Mouse (Mus musculus): ENCODE results near the gene Alg9. TPM values are rescaled to one million over a fixed set of nuclear protein-coding genes. Genes with fewer than 3 reads are reported as not detected.
A peak's percentile ranks its signal among the peaks of the same experiment; 100 is the strongest.

Gene Alg9
- polyA plus RNA-seq, 1 experiment from 2014 or later: 23.1 TPM

DNA sequence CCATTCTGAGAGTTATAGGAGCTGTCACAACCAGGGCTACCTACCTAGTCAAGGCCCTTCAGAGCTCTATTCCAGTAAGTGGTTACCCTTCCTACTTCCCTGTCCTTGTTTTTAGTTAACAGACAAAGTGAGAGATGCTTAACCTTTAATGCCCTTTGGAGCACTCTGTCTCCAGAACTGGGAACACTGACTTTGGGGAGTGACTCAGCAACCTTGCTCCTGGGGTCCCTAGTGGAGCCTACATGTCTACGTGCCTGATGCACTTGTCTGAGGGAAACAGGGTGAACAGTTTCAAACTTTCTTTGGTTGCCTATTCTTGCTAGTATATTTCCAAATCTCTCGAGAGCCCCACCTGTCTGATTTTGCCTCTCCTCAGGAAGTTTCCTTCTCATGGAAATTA lies 32.1 kb upstream of the Alg9 start:
- Histone ChIP-seq H3K4me2 (no peak overlapping the region), H3K27ac (no peak overlapping the region), H3K27me3 (replicated peaks) (peaks cover 20% of the 10 kb centered on the region), H3K4me3 (no peak overlapping the region), H3K4me1 (peaks cover 7% of the 10 kb centered on the region), H3K36me3 (no peaks in the 10 kb centered on the region), H3K9me3 (replicated peaks) (no peaks in the 10 kb centered on the region), H3K9ac (no peak overlapping the region)
- 55% methylated on average over 2 of the region's 2 CpGs for WGBS (ENCODE audit: insufficient replicate concordance)
- ATAC-seq: no peak

DNA sequence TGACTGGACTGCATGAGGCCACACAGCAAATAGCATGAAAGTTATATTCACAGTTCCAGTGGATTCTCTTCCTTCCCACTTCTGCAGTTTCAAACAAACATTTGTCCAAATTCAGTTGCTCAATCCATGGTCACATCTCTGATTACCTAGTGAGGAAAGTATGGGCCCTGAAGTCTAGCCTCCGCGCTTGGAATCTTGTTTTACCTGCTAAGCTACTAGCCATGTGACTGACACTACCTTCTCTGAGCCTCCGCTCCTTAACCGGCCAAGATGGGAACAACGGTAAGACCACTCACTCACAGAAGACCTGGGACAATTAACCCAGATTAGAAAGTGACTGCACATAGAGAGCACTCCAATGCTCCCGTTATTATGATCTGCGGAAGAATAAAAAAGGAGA lies 29.0 kb upstream of the Alg9 start:
- Histone ChIP-seq H3K27ac (no peak overlapping the region), H3K9me3 (replicated peaks) (no peaks in the 10 kb centered on the region), H3K4me3 (peak overlapping the region; percentile 35), H3K27me3 (replicated peaks) (peaks cover 34% of the 10 kb centered on the region), H3K4me1 (no peaks in the 10 kb centered on the region), H3K9ac (no peak overlapping the region), H3K36me3 (no peaks in the 10 kb centered on the region), H3K4me2 (peak overlapping the region; percentile 43)
- 33% methylated on average over 7 of the region's 7 CpGs for WGBS (ENCODE audit: insufficient replicate concordance)
- ATAC-seq: no peak

DNA sequence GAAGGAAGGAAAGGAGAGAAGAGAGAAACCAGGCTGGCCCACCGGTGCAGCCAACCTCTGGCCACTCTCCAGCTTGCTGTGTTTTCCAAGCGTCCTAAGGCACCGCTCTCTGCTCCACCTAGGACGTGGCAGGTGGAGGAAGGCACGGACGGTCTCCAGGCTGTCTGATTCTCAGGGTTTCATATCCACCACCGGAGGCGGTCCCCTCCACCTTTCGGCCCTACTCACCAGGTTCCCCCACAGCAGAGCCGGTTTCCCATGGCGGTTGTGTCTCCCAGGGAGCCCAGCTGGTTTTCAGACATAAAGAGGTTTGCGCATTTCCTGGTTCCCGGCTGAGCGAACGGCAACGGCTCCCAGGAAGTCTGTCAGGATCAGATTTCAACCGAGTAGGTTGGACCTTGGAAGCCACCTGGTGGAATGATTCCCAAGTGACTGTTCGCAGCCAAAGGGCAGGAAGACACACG lies 28.6 kb upstream of the Alg9 start, which contains the start of gene 2310030G06Rik:
Gene 2310030G06Rik, minus strand, starts transcription at position 323 of the 464 bp plus-strand sequence.
- Histone ChIP-seq H3K4me2 (peak within 1 kb of the TSS; percentile 43), H3K4me3 (peak within 1 kb of the TSS; percentile 35), H3K9me3 (replicated peaks) (no peaks in the 10 kb centered on the region), H3K36me3 (no peaks in the 10 kb centered on the region), H3K27ac (no peak within 1 kb of the TSS), H3K4me1 (no peaks in the 10 kb centered on the region), H3K9ac (0 out of 2 replicates have a peak within 1 kb of the TSS, but pooled peaks have one; percentile 23), H3K27me3 (replicated peaks) (peaks cover 39% of the 10 kb centered on the region)
- 8% methylated on average over 19 of the region's 19 CpGs for WGBS (ENCODE audit: insufficient replicate concordance)
- ATAC-seq: no peak; the same call in 1 of the 2 replicates

DNA sequence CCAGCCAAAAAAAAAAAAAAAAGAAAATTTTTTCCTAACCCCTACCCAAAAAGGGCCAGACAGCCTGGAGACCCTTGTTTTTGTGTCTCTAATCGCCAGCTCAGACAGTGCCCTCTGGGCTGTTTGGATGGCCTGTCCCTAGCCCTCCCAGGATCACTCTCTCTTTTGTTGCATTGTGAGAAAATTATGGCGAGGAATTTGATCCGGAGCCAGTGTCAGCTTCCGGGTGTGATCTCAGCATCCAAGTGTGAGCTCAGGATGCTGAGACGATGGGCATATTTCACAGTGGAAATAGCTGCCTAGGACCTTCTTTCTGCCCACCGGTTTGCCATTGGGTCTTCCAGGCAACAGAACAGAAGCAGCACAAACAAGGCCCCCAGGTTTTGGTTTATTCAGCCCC lies 24.1 kb upstream of the Alg9 start:
- Histone ChIP-seq H3K36me3 (no peaks in the 10 kb centered on the region), H3K9me3 (replicated peaks) (no peaks in the 10 kb centered on the region), H3K9ac (no peak overlapping the region), H3K27ac (no peak overlapping the region), H3K4me1 (no peaks in the 10 kb centered on the region), H3K4me2 (no peak overlapping the region), H3K27me3 (replicated peaks) (peaks cover 75% of the 10 kb centered on the region), H3K4me3 (no peak overlapping the region)
- no peak for ATAC-seq
- WGBS (ENCODE audit: insufficient replicate concordance): 65% methylated on average over 6 of the region's 6 CpGs

DNA sequence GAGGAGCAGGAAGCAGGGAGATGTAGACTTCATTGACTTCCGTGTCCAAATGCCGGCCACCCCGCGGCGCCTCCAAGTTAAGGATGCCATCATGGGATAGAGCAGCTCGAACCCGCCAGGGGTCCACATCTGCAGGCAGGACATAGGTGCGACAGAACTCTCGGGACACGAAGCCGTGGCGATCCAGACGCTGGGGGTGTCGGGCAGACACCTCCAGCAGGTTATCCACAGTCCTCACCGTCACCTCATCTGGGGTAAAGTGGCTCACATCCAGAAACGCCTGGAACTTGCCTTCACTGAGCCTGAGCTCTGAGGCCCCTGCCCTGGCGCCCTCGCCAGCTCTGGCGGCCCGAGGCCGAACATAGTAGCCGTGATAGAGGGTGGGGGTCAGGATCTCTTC lies 23.5 kb upstream of the Alg9 start, which contains the start of gene Cryab:
Gene Cryab, plus strand, starts transcription at position 3 of the 400 bp plus-strand sequence.
- no peak for ATAC-seq
- H3K9me3 ChIP-seq (replicated peaks): no peaks in the 10 kb centered on the region
- H3K9ac ChIP-seq: no peak within 1 kb of the TSS
- no peaks in the 10 kb centered on the region for H3K36me3 ChIP-seq
- 55% methylated on average over 22 of the region's 22 CpGs for WGBS (ENCODE audit: insufficient replicate concordance)
- H3K4me2 ChIP-seq: no peak within 1 kb of the TSS
- H3K27ac ChIP-seq: no peak within 1 kb of the TSS
- no peaks in the 10 kb centered on the region for H3K4me1 ChIP-seq
- no peak within 1 kb of the TSS for H3K4me3 ChIP-seq
- peaks cover 70% of the 10 kb centered on the region for H3K27me3 ChIP-seq (replicated peaks)

DNA sequence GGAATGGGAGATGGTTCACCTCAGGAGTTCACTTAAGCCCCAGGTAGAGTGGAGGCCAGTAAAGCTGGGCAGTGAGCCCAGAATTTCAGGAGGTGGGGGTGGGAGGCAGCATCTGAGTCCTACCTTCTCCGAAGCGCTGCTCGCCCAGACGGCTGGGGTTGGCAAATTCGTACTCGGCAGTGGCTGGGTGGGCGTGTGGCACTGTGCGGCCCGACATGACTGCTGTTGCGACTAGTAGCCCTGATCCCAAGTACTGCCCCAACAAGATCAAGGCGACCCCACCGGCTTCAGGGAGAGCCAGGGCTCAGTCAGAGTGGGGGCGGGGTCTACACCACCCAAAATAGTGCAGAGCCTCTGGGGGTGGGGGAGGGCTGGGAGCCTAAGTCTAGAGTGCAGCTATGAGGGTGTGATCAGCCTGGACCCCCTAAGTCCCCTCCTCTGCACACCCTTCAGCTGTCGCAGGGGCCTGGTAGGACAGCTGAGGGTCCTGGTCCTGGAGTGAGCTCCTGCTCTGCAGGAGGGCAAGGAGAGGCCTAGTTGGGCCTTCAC lies 22.7 kb upstream of the Alg9 start, which contains the start of gene Hspb2:
Gene Hspb2, minus strand, starts transcription at position 301 of the 549 bp plus-strand sequence.
- H3K9me3 ChIP-seq (replicated peaks): no peaks in the 10 kb centered on the region
- H3K4me3 ChIP-seq: no peak within 1 kb of the TSS
- peaks cover 62% of the 10 kb centered on the region for H3K27me3 ChIP-seq (replicated peaks)
- 0 out of 2 replicates have a peak, but pooled peaks have one; percentile 35 for ATAC-seq
- WGBS (ENCODE audit: insufficient replicate concordance): 65% methylated on average over 14 of the region's 14 CpGs
- H3K4me1 ChIP-seq: no peaks in the 10 kb centered on the region
- no peak within 1 kb of the TSS for H3K9ac ChIP-seq
- H3K27ac ChIP-seq: no peak within 1 kb of the TSS
- no peak within 1 kb of the TSS for H3K4me2 ChIP-seq
- H3K36me3 ChIP-seq: no peaks in the 10 kb centered on the region

DNA sequence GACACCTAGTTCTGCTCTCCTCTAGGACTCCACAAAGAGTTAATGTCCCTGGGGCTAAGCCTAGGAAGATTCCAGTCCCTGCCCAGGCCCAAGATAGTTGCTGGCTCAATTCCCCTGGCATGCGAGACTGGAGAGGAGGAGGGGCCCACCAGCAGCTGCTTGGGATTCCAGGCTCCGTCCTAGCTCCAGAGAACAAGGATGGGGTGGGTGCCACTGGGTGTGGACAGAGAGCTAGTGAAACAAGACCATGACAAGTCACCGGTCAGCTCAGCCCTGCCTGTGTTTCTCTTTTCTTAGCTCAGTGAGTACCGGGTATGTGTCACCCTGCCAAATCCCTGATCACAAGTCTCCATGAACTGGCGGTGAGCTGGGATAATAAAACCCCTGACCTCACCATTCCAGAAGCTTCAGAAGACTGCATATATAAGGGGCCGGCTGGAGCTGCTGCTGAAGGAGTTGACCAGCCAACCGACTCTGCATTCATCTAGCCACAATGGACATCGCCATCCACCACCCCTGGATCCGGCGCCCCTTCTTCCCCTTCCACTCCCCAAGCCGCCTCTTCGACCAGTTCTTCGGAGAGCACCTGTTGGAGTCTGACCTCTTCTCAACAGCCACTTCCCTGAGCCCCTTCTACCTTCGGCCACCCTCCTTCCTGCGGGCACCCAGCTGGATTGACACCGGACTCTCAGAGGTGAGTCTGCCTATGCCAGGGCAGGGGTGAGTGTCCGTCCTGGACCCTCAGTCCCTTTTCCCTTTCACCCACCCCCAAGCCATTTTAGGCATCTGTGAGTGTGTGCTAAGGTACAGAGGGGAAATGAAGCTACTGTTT lies 21.8 kb upstream of the Alg9 start:
- 68% methylated on average over 17 of the region's 17 CpGs for WGBS (ENCODE audit: insufficient replicate concordance)
- no peak overlapping the region for H3K4me2 ChIP-seq
- no peaks in the 10 kb centered on the region for H3K9me3 ChIP-seq (replicated peaks)
- H3K36me3 ChIP-seq: no peaks in the 10 kb centered on the region
- peaks cover 54% of the 10 kb centered on the region for H3K27me3 ChIP-seq (replicated peaks)
- H3K4me3 ChIP-seq: no peak overlapping the region
- H3K27ac ChIP-seq: no peak overlapping the region
- H3K4me1 ChIP-seq: no peaks in the 10 kb centered on the region
- ATAC-seq: no peak
- H3K9ac ChIP-seq: no peak overlapping the region

DNA sequence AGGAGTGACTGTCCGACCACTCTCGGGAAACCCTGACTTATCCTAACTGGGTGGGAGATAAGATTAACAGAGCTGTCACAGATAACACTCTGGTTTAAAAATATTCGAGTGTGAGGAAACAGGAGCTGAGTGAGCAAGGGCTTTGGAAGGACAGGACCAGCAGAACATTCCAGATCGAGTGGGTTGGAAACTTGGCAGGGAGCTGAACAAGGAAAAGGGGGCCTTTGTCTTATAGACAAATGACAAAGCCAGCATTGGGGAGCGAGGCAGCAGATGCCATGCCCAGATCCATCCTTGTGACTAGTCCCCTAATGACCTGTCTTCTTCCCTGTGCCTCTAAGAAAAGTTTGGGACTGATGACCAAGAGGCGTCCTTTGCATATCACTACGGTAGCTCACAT lies 20.9 kb upstream of the Alg9 start:
- H3K4me3 ChIP-seq: no peak overlapping the region
- no peaks in the 10 kb centered on the region for H3K9me3 ChIP-seq (replicated peaks)
- H3K36me3 ChIP-seq: no peaks in the 10 kb centered on the region
- H3K4me1 ChIP-seq: no peaks in the 10 kb centered on the region
- H3K4me2 ChIP-seq: no peak overlapping the region
- no peak overlapping the region for H3K9ac ChIP-seq
- H3K27me3 ChIP-seq (replicated peaks): peaks cover 49% of the 10 kb centered on the region
- 27% methylated on average over 7 of the region's 7 CpGs for WGBS (ENCODE audit: insufficient replicate concordance)
- H3K27ac ChIP-seq: no peak overlapping the region
- ATAC-seq: no peak

DNA sequence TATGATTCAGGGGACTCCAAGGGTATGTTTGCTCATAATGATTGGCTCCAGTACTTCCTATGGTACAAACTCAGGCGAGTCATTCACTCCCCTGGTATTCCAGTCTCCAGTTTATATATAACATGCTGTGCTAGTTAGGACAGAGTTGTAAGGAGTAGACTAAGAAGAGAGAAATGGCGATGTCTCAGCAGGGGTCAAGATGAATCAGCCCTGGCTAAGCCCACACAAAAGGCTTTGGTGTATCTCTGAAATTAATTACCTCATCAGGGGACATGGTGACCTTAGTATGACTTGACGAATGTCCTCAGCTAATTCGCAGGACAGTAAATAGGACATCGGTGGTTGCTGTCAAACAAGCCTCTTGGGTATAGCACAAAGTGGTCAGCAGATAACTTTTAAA lies 18.1 kb upstream of the Alg9 start:
- Histone ChIP-seq H3K9ac (no peak overlapping the region), H3K9me3 (replicated peaks) (no peaks in the 10 kb centered on the region), H3K27me3 (replicated peaks) (peaks cover 39% of the 10 kb centered on the region), H3K4me1 (no peaks in the 10 kb centered on the region), H3K4me3 (no peak overlapping the region), H3K27ac (no peak overlapping the region), H3K4me2 (no peak overlapping the region), H3K36me3 (no peaks in the 10 kb centered on the region)
- 56% methylated on average over 5 of the region's 5 CpGs for WGBS (ENCODE audit: insufficient replicate concordance)
- ATAC-seq: no peak

DNA sequence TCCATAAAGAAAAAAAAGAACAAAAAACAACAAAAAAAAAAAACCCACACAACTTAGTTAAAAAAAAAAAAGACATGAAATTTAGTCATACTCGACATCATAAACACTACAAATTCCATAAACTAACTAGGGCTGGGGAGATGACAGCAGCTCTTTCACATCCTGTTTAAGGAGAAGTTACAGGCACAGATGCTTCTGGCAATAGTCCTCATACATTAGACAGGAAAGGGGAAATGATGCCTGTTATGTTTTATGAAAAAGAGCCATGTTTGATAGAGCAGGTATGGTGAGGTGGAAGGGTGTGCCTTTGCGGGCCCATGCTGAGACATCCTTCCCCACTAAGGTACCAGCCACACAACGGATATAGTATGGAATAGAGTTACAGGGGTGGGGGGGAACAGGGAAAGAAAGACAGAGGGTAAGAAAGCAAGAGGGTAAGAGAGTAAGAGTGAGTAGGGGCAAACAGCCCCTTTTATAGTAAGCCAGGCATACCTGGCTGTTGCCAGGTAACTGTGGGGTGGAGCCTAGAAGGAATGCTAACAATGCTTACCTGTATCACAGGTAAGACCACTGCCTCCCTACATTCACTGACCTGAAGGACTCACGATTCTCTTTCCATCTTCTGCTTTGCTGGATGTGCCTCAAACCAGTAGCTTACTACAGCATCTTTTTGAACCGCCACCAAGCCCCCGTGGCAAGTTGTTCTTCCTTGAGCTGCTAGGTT lies 13.1 kb upstream of the Alg9 start:
- H3K4me2 ChIP-seq: no peak overlapping the region
- ATAC-seq: no peak
- no peaks in the 10 kb centered on the region for H3K9me3 ChIP-seq (replicated peaks)
- no peaks in the 10 kb centered on the region for H3K4me1 ChIP-seq
- no peak overlapping the region for H3K9ac ChIP-seq
- H3K27me3 ChIP-seq (replicated peaks): 0 out of 2 replicates have a peak, but pooled peaks cover 5% of the 10 kb centered on the region
- H3K27ac ChIP-seq: no peak overlapping the region
- no peaks in the 10 kb centered on the region; the same call in 1 of the 2 replicates for H3K36me3 ChIP-seq
- no peak overlapping the region for H3K4me3 ChIP-seq
- 57% methylated on average over 6 of the region's 6 CpGs for WGBS (ENCODE audit: insufficient replicate concordance)

DNA sequence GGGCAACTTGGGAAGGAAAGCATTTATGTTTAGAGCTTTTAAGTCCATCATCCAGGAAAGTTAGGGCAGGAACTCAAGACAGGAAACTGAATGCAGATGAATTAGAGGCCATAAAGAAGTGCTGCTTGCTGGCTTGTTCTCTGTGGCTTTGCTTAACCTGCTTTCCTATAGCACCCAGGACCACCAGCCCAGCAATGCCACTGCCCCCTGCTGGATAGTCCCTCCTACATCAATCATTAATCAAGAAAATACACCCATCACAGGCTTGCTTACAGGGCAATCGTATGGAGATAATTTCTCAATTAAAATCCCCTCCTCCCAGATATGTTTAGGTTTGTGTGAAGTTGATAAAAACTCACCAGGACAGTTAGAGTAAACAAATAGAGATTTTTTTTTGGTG lies 11.5 kb upstream of the Alg9 start:
- Histone ChIP-seq H3K27ac (no peak overlapping the region), H3K4me2 (no peak overlapping the region), H3K4me3 (no peak overlapping the region), H3K36me3 (no peaks in the 10 kb centered on the region; the same call in 1 of the 2 replicates), H3K9ac (no peak overlapping the region), H3K4me1 (peaks cover 10% of the 10 kb centered on the region), H3K27me3 (replicated peaks) (0 out of 2 replicates have a peak, but pooled peaks cover 5% of the 10 kb centered on the region), H3K9me3 (replicated peaks) (no peaks in the 10 kb centered on the region)
- no peak for ATAC-seq
- 77% methylated on average over 1 of the region's 1 CpGs for WGBS (ENCODE audit: insufficient replicate concordance)
